Comparison of ENCODE assay signal across 8 mouse cellular contexts in the genomic region with DNA sequence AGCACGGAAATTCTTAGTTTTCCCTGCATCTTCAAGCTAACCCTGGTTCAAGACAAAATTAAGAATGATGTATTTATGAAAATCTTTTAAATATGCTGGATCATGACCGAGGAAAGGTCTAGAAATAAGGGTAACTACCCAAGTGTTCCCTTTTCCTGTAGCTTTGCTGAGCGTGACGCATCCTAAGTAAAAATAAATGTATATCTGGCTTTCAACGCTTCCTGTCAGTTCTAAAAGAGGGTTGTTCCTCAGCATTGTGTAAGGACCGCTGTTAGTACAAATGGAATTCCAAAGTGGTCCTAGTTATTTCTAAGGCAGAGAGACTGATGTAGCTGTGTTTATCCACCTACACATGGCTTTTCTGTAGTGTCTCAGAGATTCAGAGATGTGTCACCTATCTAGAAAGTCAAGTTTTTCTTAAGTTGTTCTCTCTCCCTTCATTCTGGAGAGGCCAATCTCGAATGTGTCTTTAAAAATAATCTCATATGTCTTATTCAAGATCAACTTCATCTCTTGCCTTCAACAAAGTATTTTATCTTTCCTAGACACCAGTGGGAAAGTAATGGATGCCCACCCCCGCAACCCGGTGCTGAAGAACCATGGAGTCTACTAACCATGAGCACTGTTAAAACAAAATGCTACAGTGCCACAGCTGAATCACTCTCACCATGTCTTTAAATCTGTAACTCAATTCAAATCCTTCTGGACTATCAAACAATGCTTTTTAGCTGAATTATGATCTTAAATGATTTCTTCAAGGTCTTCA. TPM values are rescaled to one million over a fixed set of nuclear protein-coding genes. Genes with fewer than 3 reads are reported as not detected.
DNase-seq lines count a peak whose midpoint lies in the region; ATAC-seq and TF ChIP-seq lines count a peak whose summit lies in the region.

No protein-coding gene starts in this region.

- peak overlapping the region; percentile 12 for H3K4me3 ChIP-seq in lung, adult 2 months (replicated peaks; ENCODE audit: extremely low read depth, low read depth, low read length)
- H3K4me3 ChIP-seq in embryonic facial prominence, embryonic 13.5 days, result peak overlapping the region; percentile 83
- H3K4me3 ChIP-seq in neural tube, embryonic 13.5 days, result peak overlapping the region; percentile 52

- peaks cover 28% of the 10 kb centered on the region for H3K4me1 ChIP-seq in lung, adult 2 months (ENCODE audit: control insufficient read depth, insufficient read depth, low read length)
- peaks cover 53% of the 10 kb centered on the region for H3K4me1 ChIP-seq in embryonic facial prominence, embryonic 13.5 days
- H3K4me1 ChIP-seq in neural tube, embryonic 13.5 days (replicated peaks), result peaks cover 50% of the 10 kb centered on the region

- H3K9me3 ChIP-seq in embryonic facial prominence, embryonic 13.5 days, result no peaks in the 10 kb centered on the region
- H3K9me3 ChIP-seq in neural tube, embryonic 13.5 days, result no peaks in the 10 kb centered on the region

- no peak for TF ChIP-seq POLR2A in lung, adult 2 months (IDR thresholded peaks at IDR 0.05; ENCODE audit: borderline replicate concordance, extremely low read depth, low read depth, low read length)

- no peak for TF ChIP-seq CTCF in lung, adult 2 months (IDR thresholded peaks at IDR 0.05; ENCODE audit: insufficient read depth, low read length)

- no peaks in the 10 kb centered on the region for H3K36me3 ChIP-seq in embryonic facial prominence, embryonic 13.5 days
- no peaks in the 10 kb centered on the region for H3K36me3 ChIP-seq in neural tube, embryonic 13.5 days

- peak overlapping the region; percentile 77 for H3K4me2 ChIP-seq in embryonic facial prominence, embryonic 13.5 days
- peak overlapping the region; percentile 81 for H3K4me2 ChIP-seq in neural tube, embryonic 13.5 days

- no peak for DNase-seq in lung, adult 2 months
- no peak for DNase-seq in lung, postnatal 25 days (ENCODE audit: low spot score)
- peak; percentile 32 for DNase-seq in induced T-regulatory cell, adult 2 months (ENCODE audit: low read depth)
- no peak for DNase-seq in gastrocnemius, adult 18-20 months (ENCODE audit: low spot score)
- DNase-seq in yolk sac, embryonic 10.5 days (ENCODE audit: low spot score), result no peak
- no peak for DNase-seq in left cerebral cortex, postnatal 10 days (ENCODE audit: extremely low spot score in 1 of 2, low spot score in 2 of 2)

- intact Hi-C loops in left cerebral cortex, postnatal 10 days (cut with DNase I), result loop anchor here (10.0 kb wide), 1 partner anchor 63 kb away; no protein-coding TSS in a partner anchor

- peak overlapping the region; percentile 98 for H3K27ac ChIP-seq in embryonic facial prominence, embryonic 13.5 days
- H3K27ac ChIP-seq in neural tube, embryonic 13.5 days (replicated peaks), result no peak overlapping the region

- peak overlapping the region; percentile 91 for H3K9ac ChIP-seq in embryonic facial prominence, embryonic 13.5 days
- H3K9ac ChIP-seq in neural tube, embryonic 13.5 days, result no peak overlapping the region

- no peaks in the 10 kb centered on the region for H3K27me3 ChIP-seq in embryonic facial prominence, embryonic 13.5 days
- 0 out of 2 replicates have a peak, but pooled peaks cover 3% of the 10 kb centered on the region for H3K27me3 ChIP-seq in neural tube, embryonic 13.5 days

- ATAC-seq in embryonic facial prominence, embryonic 13.5 days (ENCODE audit: insufficient number of reproducible peaks, insufficient read depth, low FRiP score, low TSS enrichment, low read depth), result no peak
- no peak for ATAC-seq in neural tube, embryonic 13.5 days (ENCODE audit: low read depth)

- WGBS in lung, adult 2 months, result 18% methylated on average over 9 of the region's 9 CpGs
- 66% methylated on average over 9 of the region's 9 CpGs for WGBS in embryonic facial prominence, embryonic 13.5 days
- WGBS in neural tube, embryonic 13.5 days, result 81% methylated on average over 9 of the region's 9 CpGs

RNA-seq across cellular contexts. Expression of a gene that starts 2.4 kb away (rescaled TPM):
- 64.7 and 76.3 TPM in 2 replicates for polyA plus RNA-seq in lung, adult 2 months (2012; rRNA removed)
- polyA plus RNA-seq in embryonic facial prominence, embryonic 13.5 days (2015; fragmentation: Nextera tagmentation; extraction: Ambion mirVana), result 39.4 and 41.5 TPM in 2 replicates
- polyA plus RNA-seq in neural tube, embryonic 13.5 days (2015; fragmentation: Nextera tagmentation; extraction: Ambion mirVana), result 16.4 and 19.1 TPM in 2 replicates
- 10 to 100 TPM; 34.2 to 51.0 TPM for total RNA-seq in gastrocnemius, adult 18-20 months (2021)
- total RNA-seq in left cerebral cortex, postnatal 10 days (2021), result 1 to 10 TPM; 9.7 to 9.8 TPM

RNA-seq across cellular contexts. Expression of a gene that starts 42.9 kb away (rescaled TPM):
- 17.5 and 36.0 TPM in 2 replicates for polyA plus RNA-seq in lung, adult 2 months (2012; rRNA removed)
- 269 and 343 TPM in 2 replicates for polyA plus RNA-seq in embryonic facial prominence, embryonic 13.5 days (2015; fragmentation: Nextera tagmentation; extraction: Ambion mirVana)
- 219 and 224 TPM in 2 replicates for polyA plus RNA-seq in neural tube, embryonic 13.5 days (2015; fragmentation: Nextera tagmentation; extraction: Ambion mirVana)
- total RNA-seq in gastrocnemius, adult 18-20 months (2021), result 100 to 1,000 TPM; 112 to 143 TPM
- 100 to 1,000 TPM; 329 to 339 TPM for total RNA-seq in left cerebral cortex, postnatal 10 days (2021)

Comparison
In these comparisons a context has a peak if more than half of its experiments do, and no peak if none do; other contexts are left out.
1. H3K4me3 ChIP-seq: peak in every context shown above with its lines; median percentile 83 in embryonic facial prominence, embryonic 13.5 days; 52 in neural tube, embryonic 13.5 days; 12 in lung, adult 2 months.